Mouse (Mus musculus) liver, embryonic 11.5 days (tissue): Measurements from ENCODE around the gene Vav2. TPM values are rescaled to one million over a fixed set of nuclear protein-coding genes. Genes with fewer than 3 reads are reported as not detected.

Source experiments
- ATAC-seq: fragments of 200-750 bp; cut with Nextera tagmentation; replicated peaks from 2 replicates; pipeline ENCODE4 v1.8.0; 2017; ENCODE audit warnings: moderate number of reproducible peaks, mild to moderate bottlenecking, moderate TSS enrichment, moderate library complexity; ENCODE audit not compliant: low FRiP score
- DNase-seq: peaks from one replicate; pipeline ENCODE4 v3.0.0-alpha.2; 2017; ENCODE audit warnings: low spot score
- H3K27ac ChIP-seq: fragments of 300-500 bp; sonication (generic); 2 replicates; pipeline ENCODE4 v1.5.1; 2014; ENCODE audit warnings: mild to moderate bottlenecking, low read depth, low read length, control low read depth
- H3K27me3 ChIP-seq: fragments of 300-500 bp; sonication (generic); replicated peaks from 2 replicates; pipeline ENCODE4 v1.6.1; 2014; ENCODE audit warnings: low read length, mixed read lengths; ENCODE audit not compliant: control insufficient read depth, insufficient read depth
- H3K36me3 ChIP-seq: fragments of 300-500 bp; sonication (generic); 2 replicates; pipeline ENCODE4 v1.6.1; 2014; ENCODE audit warnings: mild to moderate bottlenecking, low read length, moderate library complexity, mixed read lengths; ENCODE audit not compliant: control insufficient read depth, insufficient read depth
- H3K4me1 ChIP-seq: fragments of 300-500 bp; sonication (generic); replicated peaks from 2 replicates; pipeline ENCODE4 v1.6.1; 2014; ENCODE audit warnings: low read length, mixed read lengths; ENCODE audit not compliant: control insufficient read depth, insufficient read depth
- H3K4me2 ChIP-seq: fragments of 300-500 bp; sonication (generic); 2 replicates; pipeline ENCODE4 v1.6.1; 2014; ENCODE audit warnings: mild to moderate bottlenecking, control low read depth, moderate library complexity
- H3K4me3 ChIP-seq: fragments of 300-500 bp; sonication (generic); 2 replicates; pipeline ENCODE4 v1.5.1; 2014; ENCODE audit warnings: low read depth, low read length, control low read depth
- H3K9ac ChIP-seq: fragments of 300-500 bp; sonication (generic); 2 replicates; pipeline ENCODE4 v1.6.1; 2014; ENCODE audit warnings: low read depth, low read length, control low read depth
- H3K9me3 ChIP-seq: fragments of 300-500 bp; sonication (generic); 2 replicates; pipeline ENCODE4 v1.6.1; 2016; ENCODE audit warnings: low read length, inconsistent platforms, mixed read lengths; ENCODE audit not compliant: control insufficient read depth
- WGBS: fragments of 180-500 bp; shearing (Covaris S2); extraction: QIAGEN DNeasy Blood & Tissue Kit; methylation state at CpG from one replicate; pipeline ENCODE4 v1.1.7; 2014; 5-methylcytosine and 5-hydroxymethylcytosine counted together
- polyA plus RNA-seq: library from polyadenylated mRNA; unstranded; fragments of >200 nt; fragmentation: Nextera tagmentation; extraction: Ambion mirVana; gene quantifications from 2 replicates; pipeline ENCODE4 v1.2.1, GENCODE M21; 2014

Vav2 gene
- polyA plus RNA-seq, 1 experiment from 2014 or later: 6.0 TPM

GRCm38 (mm10) chr2:27286971-27287710 is 139.7 kb downstream of the Vav2 start:
- no peak overlapping the region for H3K4me3 ChIP-seq
- ATAC-seq: no peak
- no peak overlapping the region for H3K4me2 ChIP-seq
- H3K9ac ChIP-seq: no peak overlapping the region
- no peaks in the 10 kb centered on the region for H3K27me3 ChIP-seq
- no peaks in the 10 kb centered on the region; the same call in 1 of the 2 replicates for H3K4me1 ChIP-seq
- no peaks in the 10 kb centered on the region for H3K9me3 ChIP-seq
- H3K36me3 ChIP-seq: peaks cover 11% of the 10 kb centered on the region
- DNase-seq: no peak
- WGBS: 77% methylated on average over 7 of the region's 7 CpGs
- no peak overlapping the region for H3K27ac ChIP-seq

- DNase-seq: no peak
- no peaks in the 10 kb centered on the region for H3K27me3 ChIP-seq
- 72% methylated on average over 7 of the region's 7 CpGs for WGBS
- H3K36me3 ChIP-seq: no peaks in the 10 kb centered on the region; the same call in 1 of the 2 replicates
- H3K9ac ChIP-seq: no peak overlapping the region
- H3K9me3 ChIP-seq: no peaks in the 10 kb centered on the region
- H3K4me1 ChIP-seq: no peaks in the 10 kb centered on the region; the same call in 1 of the 2 replicates
- ATAC-seq: no peak
- H3K27ac ChIP-seq: no peak overlapping the region
- H3K4me2 ChIP-seq: no peak overlapping the region
- H3K4me3 ChIP-seq: no peak overlapping the region
Observed at GRCm38 (mm10) chr2:27284441-27284840, 142.4 kb downstream of the Vav2 start.

- 83% methylated on average over 9 of the region's 9 CpGs for WGBS
- H3K27ac ChIP-seq: no peak overlapping the region
- H3K4me3 ChIP-seq: no peak overlapping the region
- ATAC-seq: no peak
- peaks cover 5% of the 10 kb centered on the region; the same call in 1 of the 2 replicates for H3K36me3 ChIP-seq
- no peaks in the 10 kb centered on the region for H3K27me3 ChIP-seq
- no peak overlapping the region for H3K9ac ChIP-seq
- no peak for DNase-seq
- no peaks in the 10 kb centered on the region; the same call in 1 of the 2 replicates for H3K4me1 ChIP-seq
- H3K4me2 ChIP-seq: no peak overlapping the region
- no peaks in the 10 kb centered on the region for H3K9me3 ChIP-seq
Observed at GRCm38 (mm10) chr2:27281771-27282170, 145.1 kb downstream of the Vav2 start.

GRCm38 (mm10) chr2:27280920-27281611 is 145.8 kb downstream of the Vav2 start:
- Histone ChIP-seq H3K9ac (no peak overlapping the region), H3K9me3 (no peaks in the 10 kb centered on the region), H3K27ac (no peak overlapping the region), H3K4me2 (no peak overlapping the region), H3K27me3 (no peaks in the 10 kb centered on the region), H3K4me1 (no peaks in the 10 kb centered on the region; the same call in 1 of the 2 replicates), H3K36me3 (peaks cover 7% of the 10 kb centered on the region; the same call in 1 of the 2 replicates), H3K4me3 (no peak overlapping the region)
- 69% methylated on average over 13 of the region's 13 CpGs for WGBS
- ATAC-seq (no peak; the same call in 1 of the 2 replicates), DNase-seq (peak; percentile 60)

GRCm38 (mm10) chr2:27278859-27279258 is 148.0 kb downstream of the Vav2 start:
- no peak overlapping the region for H3K27ac ChIP-seq
- WGBS: 85% methylated on average over 7 of the region's 7 CpGs
- no peaks in the 10 kb centered on the region for H3K27me3 ChIP-seq
- no peaks in the 10 kb centered on the region for H3K4me1 ChIP-seq
- H3K9ac ChIP-seq: no peak overlapping the region
- no peak for DNase-seq
- H3K9me3 ChIP-seq: no peaks in the 10 kb centered on the region
- no peak overlapping the region for H3K4me3 ChIP-seq
- H3K36me3 ChIP-seq: peaks cover 17% of the 10 kb centered on the region
- H3K4me2 ChIP-seq: no peak overlapping the region
- ATAC-seq: no peak

- Histone ChIP-seq H3K4me3 (no peak overlapping the region), H3K27me3 (no peaks in the 10 kb centered on the region), H3K4me1 (no peaks in the 10 kb centered on the region), H3K4me2 (no peak overlapping the region), H3K27ac (no peak overlapping the region), H3K9me3 (no peaks in the 10 kb centered on the region), H3K36me3 (peaks cover 15% of the 10 kb centered on the region; the same call in 1 of the 2 replicates), H3K9ac (no peak overlapping the region)
- WGBS: 77% methylated on average over 2 of the region's 2 CpGs
- ATAC-seq (no peak), DNase-seq (no peak)
Observed at GRCm38 (mm10) chr2:27268325-27268724, 158.5 kb downstream of the Vav2 start.

- Histone ChIP-seq H3K9ac (no peak overlapping the region), H3K27ac (no peak overlapping the region), H3K36me3 (peaks cover 11% of the 10 kb centered on the region; the same call in 1 of the 2 replicates), H3K4me2 (no peak overlapping the region), H3K9me3 (no peaks in the 10 kb centered on the region), H3K4me1 (no peaks in the 10 kb centered on the region), H3K27me3 (no peaks in the 10 kb centered on the region), H3K4me3 (no peak overlapping the region)
- ATAC-seq (no peak), DNase-seq (no peak)
- 70% methylated on average over 3 of the region's 3 CpGs for WGBS
Observed at GRCm38 (mm10) chr2:27265819-27266218, 161.0 kb downstream of the Vav2 start.

GRCm38 (mm10) chr2:27262984-27263383 is 163.8 kb downstream of the Vav2 start:
- ATAC-seq (no peak), DNase-seq (no peak)
- no peaks in the 10 kb centered on the region for H3K9me3 ChIP-seq
- no peak overlapping the region for H3K4me2 ChIP-seq
- H3K4me1 ChIP-seq: no peaks in the 10 kb centered on the region
- no peak overlapping the region for H3K4me3 ChIP-seq
- H3K36me3 ChIP-seq: peaks cover 2% of the 10 kb centered on the region; the same call in 1 of the 2 replicates
- H3K27me3 ChIP-seq: no peaks in the 10 kb centered on the region
- no peak overlapping the region for H3K27ac ChIP-seq
- no peak overlapping the region for H3K9ac ChIP-seq
- WGBS: 84% methylated on average over 4 of the region's 4 CpGs
